Mouse (Mus musculus): ENCODE data around the gene Sfpq. TPM values are rescaled to one million over a fixed set of nuclear protein-coding genes. Genes with fewer than 3 reads are reported as not detected.

Sfpq gene
- polyA plus RNA-seq, 1 experiment from 2014 or later, result 86.8 TPM

DNA sequence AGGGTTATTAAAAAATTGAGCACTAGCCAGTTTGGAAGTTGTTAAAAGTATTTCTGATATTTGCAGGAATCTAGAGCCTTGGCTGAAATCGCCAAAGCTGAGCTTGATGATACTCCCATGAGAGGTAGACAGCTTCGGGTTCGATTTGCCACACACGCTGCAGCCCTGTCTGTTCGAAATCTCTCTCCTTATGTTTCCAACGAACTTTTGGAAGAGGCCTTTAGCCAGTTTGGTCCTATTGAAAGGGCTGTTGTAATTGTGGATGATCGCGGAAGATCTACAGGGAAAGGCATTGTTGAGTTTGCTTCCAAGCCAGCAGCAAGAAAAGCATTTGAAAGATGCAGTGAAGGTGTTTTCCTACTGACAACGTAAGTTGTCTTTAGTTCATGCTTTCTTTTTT is 2.1 kb downstream of the Sfpq start:
- Histone ChIP-seq H3K36me3 (ENCODE audit: control insufficient read depth, insufficient read depth) (peaks cover 21% of the 10 kb centered on the region), H3K9ac (replicated peaks; ENCODE audit: low read depth, low read length) (peak overlapping the region; percentile 100), H3K27ac (ENCODE audit: low read length) (no peak overlapping the region), H3K4me1 (replicated peaks; ENCODE audit: control insufficient read depth, insufficient read depth, low read length) (peaks cover 30% of the 10 kb centered on the region), H3K4me3 (replicated peaks; ENCODE audit: low read length) (peak overlapping the region; percentile 97), H3K4me2 (ENCODE audit: low read length) (peak overlapping the region; percentile 99), H3K9me3 (ENCODE audit: control insufficient read depth, low read length) (no peaks in the 10 kb centered on the region), H3K27me3 (replicated peaks; ENCODE audit: control insufficient read depth, insufficient read depth, low read length) (no peaks in the 10 kb centered on the region)
- ATAC-seq, result no peak
- 1% methylated on average over 9 of the region's 9 CpGs for WGBS

DNA sequence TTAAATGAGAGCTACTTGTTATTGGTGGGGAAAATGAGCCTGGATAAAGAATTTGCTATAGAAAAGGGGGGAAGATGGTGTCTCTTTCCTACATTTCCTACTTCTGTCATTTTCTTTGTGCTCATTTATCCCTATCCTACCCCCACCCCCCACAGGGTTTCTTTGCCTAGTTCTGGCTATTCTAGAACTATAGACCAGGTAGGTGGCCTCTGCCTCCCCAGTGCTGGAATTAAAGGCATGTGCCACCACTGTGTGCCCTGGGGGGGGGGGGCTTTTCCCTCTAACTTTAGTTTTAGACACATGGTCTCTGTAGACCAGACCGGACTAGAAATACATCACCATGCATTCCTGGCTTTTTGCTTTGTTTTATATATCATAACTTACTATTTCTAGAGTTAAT is 3.1 kb downstream of the Sfpq start:
- Histone ChIP-seq H3K27me3 (replicated peaks; ENCODE audit: control insufficient read depth, insufficient read depth, low read length) (no peaks in the 10 kb centered on the region), H3K4me3 (replicated peaks; ENCODE audit: low read length) (peak overlapping the region; percentile 97), H3K27ac (ENCODE audit: low read length) (no peak overlapping the region), H3K4me1 (replicated peaks; ENCODE audit: control insufficient read depth, insufficient read depth, low read length) (peaks cover 30% of the 10 kb centered on the region), H3K36me3 (ENCODE audit: control insufficient read depth, insufficient read depth) (peaks cover 26% of the 10 kb centered on the region), H3K9ac (replicated peaks; ENCODE audit: low read depth, low read length) (peak overlapping the region; percentile 40), H3K9me3 (ENCODE audit: control insufficient read depth, low read length) (no peaks in the 10 kb centered on the region), H3K4me2 (ENCODE audit: low read length) (peak overlapping the region; percentile 99)
- ATAC-seq, result no peak
- 49% methylated on average over 1 of the region's 1 CpGs for WGBS

DNA sequence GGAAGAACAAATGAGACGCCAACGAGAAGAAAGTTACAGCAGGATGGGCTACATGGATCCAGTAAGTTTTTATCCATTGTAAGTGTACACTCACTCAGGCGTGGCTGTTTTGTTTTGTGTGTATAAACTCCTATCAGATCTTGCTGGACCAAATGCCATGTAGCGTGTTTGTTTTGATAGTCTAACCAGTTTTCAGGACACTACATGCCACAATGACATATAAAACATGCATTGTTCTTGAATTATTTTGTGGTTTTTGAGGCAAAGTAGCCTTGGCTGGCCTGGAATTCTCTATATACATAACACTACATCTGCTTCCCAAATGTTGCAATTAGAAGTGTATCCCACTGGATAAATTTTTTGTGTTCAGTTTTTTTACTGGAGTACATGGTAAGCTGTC is 5.7 kb downstream of the Sfpq start:
- 88% methylated on average over 4 of the region's 4 CpGs for WGBS
- no peak overlapping the region for H3K4me3 ChIP-seq (replicated peaks; ENCODE audit: low read length)
- no peak overlapping the region for H3K4me2 ChIP-seq (ENCODE audit: low read length)
- H3K9me3 ChIP-seq (ENCODE audit: control insufficient read depth, low read length), result no peaks in the 10 kb centered on the region
- ATAC-seq, result no peak
- no peak overlapping the region for H3K27ac ChIP-seq (ENCODE audit: low read length)
- peaks cover 42% of the 10 kb centered on the region for H3K36me3 ChIP-seq (ENCODE audit: control insufficient read depth, insufficient read depth)
- no peak overlapping the region for H3K9ac ChIP-seq (replicated peaks; ENCODE audit: low read depth, low read length)
- peaks cover 30% of the 10 kb centered on the region for H3K4me1 ChIP-seq (replicated peaks; ENCODE audit: control insufficient read depth, insufficient read depth, low read length)
- no peaks in the 10 kb centered on the region for H3K27me3 ChIP-seq (replicated peaks; ENCODE audit: control insufficient read depth, insufficient read depth, low read length)

DNA sequence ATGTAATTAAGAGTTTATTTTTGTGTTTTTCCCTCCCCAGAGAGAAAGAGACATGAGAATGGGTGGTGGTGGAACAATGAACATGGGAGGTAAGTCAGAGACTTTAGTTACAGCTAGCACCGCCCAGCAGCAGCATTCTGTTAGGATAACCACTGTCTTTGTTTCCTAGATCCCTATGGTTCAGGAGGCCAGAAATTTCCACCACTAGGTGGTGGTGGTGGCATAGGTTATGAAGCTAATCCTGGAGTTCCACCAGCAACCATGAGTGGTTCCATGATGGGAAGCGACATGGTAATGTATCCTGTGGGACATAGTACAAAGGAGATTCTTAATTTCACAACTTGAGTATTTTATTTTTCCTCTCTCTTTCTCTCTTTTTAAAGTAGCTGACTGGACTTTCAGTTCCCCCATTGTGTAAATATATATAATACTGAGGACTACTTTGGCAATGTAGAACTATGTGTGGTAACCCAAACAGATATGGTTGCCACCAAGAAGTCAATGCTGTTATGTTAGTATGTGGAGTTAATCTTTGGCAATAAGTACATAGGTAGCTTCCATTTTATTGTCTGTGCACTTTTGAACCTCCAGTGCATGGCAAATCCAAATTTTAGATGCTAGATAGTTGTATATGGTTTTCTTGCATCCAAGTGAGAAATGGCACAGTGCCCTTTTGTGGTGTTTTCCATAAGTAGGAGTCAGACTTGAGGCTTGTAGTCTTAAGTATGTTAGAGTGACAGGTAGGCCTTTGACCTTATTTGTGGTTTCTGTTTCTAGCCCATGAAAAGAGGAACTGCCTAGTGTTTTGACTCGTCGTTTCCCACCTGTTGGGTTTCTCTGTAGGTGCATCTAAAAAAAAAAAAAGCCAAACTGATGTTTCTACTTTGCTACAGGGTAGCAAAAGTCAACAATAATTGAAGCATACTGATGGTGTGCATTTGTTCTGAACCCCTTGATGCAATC is 6.4 kb downstream of the Sfpq start:
- peaks cover 47% of the 10 kb centered on the region for H3K36me3 ChIP-seq (ENCODE audit: control insufficient read depth, insufficient read depth)
- H3K9ac ChIP-seq (replicated peaks; ENCODE audit: low read depth, low read length), result no peak overlapping the region
- H3K27me3 ChIP-seq (replicated peaks; ENCODE audit: control insufficient read depth, insufficient read depth, low read length), result no peaks in the 10 kb centered on the region
- H3K27ac ChIP-seq (ENCODE audit: low read length), result no peak overlapping the region
- no peak for ATAC-seq
- no peak overlapping the region for H3K4me2 ChIP-seq (ENCODE audit: low read length)
- H3K4me1 ChIP-seq (replicated peaks; ENCODE audit: control insufficient read depth, insufficient read depth, low read length), result peaks cover 30% of the 10 kb centered on the region
- H3K9me3 ChIP-seq (ENCODE audit: control insufficient read depth, low read length), result no peaks in the 10 kb centered on the region
- WGBS, result 71% methylated on average over 4 of the region's 4 CpGs
- no peak overlapping the region for H3K4me3 ChIP-seq (replicated peaks; ENCODE audit: low read length)

DNA sequence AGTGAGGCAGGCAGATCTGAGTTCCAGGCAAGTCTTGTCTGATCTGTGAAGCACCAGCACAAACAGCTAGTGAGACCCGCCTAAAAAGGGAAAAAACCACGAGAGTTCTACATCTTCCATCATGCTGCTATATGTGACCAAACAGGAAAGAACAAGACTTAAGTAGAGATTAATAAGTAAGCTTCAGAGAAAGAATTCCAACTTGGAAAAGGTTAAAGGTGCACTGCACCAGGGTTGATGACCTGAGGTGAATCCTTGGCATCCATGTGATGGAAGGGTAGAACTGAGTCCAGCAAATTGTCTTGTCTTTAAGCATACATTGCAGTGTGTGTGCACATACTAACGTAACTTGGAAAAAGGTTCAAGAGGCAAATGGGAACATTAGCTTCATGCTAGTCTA is 16.0 kb downstream of the Sfpq start:
- no peaks in the 10 kb centered on the region for H3K9me3 ChIP-seq (ENCODE audit: control insufficient read depth, low read length)
- H3K9ac ChIP-seq (replicated peaks; ENCODE audit: low read depth, low read length), result no peak overlapping the region
- 94% methylated on average over 3 of the region's 3 CpGs for WGBS
- H3K36me3 ChIP-seq (ENCODE audit: control insufficient read depth, insufficient read depth), result peaks cover 53% of the 10 kb centered on the region
- peaks cover 4% of the 10 kb centered on the region; the same call in 1 of the 2 replicates for H3K4me1 ChIP-seq (replicated peaks; ENCODE audit: control insufficient read depth, insufficient read depth, low read length)
- H3K4me2 ChIP-seq (ENCODE audit: low read length), result no peak overlapping the region
- ATAC-seq, result no peak
- H3K27ac ChIP-seq (ENCODE audit: low read length), result no peak overlapping the region
- no peaks in the 10 kb centered on the region for H3K27me3 ChIP-seq (replicated peaks; ENCODE audit: control insufficient read depth, insufficient read depth, low read length)
- no peak overlapping the region for H3K4me3 ChIP-seq (replicated peaks; ENCODE audit: low read length)

DNA sequence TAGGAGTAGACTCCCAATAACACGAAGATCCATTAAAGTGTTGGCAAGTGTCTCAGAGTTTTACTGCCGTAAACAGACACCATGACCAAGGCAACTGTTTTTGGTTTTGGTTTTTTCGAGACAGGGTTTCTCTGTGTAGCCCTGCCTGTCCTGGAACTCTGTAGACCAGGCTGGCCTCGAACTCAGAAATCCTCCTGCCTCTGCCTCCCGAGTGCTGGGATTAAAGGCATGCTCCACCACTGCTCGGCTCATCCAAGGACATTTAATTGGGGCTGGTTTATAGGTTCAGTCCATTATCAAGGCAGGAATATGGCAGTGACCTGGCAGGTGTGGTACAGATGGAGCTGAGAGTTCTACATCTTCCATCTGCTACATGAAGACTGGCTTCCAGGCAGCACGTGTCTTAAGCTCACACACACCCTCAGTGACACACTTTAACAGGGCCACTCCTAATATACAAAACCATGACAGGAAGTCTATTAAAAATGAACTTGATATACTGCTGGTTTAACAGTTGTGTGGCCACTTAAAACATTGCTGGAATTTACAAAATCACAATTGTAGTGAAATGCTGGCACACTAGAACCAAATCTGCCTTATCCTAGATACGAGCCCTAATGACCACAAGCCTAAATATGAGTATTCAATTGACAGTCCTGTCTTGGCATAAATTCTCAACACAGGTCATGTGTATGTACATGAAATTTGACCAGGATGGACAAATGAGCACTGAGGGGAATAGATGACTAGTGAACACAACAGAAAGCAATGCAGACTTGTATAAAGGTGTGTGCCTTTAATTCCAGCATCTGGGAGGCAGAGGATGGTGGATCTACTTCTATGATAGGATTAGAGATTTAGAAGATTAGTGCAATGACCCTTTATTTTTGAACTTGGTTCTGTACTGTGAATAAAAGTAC is 17.0 kb downstream of the Sfpq start:
- Histone ChIP-seq H3K4me3 (replicated peaks; ENCODE audit: low read length) (no peak overlapping the region), H3K9me3 (ENCODE audit: control insufficient read depth, low read length) (no peaks in the 10 kb centered on the region), H3K27me3 (replicated peaks; ENCODE audit: control insufficient read depth, insufficient read depth, low read length) (no peaks in the 10 kb centered on the region), H3K4me1 (replicated peaks; ENCODE audit: control insufficient read depth, insufficient read depth, low read length) (peaks cover 4% of the 10 kb centered on the region; the same call in 1 of the 2 replicates), H3K36me3 (ENCODE audit: control insufficient read depth, insufficient read depth) (peaks cover 46% of the 10 kb centered on the region), H3K9ac (replicated peaks; ENCODE audit: low read depth, low read length) (no peak overlapping the region), H3K4me2 (ENCODE audit: low read length) (no peak overlapping the region), H3K27ac (ENCODE audit: low read length) (no peak overlapping the region)
- 84% methylated on average over 8 of the region's 8 CpGs for WGBS
- ATAC-seq, result no peak

DNA sequence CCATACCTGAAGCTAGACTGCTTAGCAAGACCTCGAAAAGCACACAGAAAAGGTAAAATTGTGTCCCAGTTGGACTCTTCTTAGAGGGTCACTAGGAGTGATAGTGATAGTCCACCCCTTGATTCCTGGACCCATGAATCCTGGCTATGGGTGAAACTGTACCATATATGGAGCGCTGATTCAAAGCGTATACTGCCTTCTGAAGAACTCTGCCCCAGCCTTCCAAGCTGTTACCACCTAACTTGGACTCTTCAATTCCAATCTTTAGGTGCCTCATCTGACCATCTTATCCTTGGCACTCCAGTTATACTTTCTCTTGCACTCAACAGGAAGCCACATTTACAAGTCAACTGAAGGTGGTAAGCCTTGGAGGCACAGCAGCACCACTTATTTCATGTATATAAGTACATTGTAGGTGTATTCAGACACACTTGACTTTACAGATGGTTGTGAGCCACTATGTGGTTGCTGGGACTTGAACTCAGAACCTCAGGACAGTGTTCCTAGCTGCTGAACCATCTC is 17.8 kb downstream of the Sfpq start:
- Histone ChIP-seq H3K9ac (replicated peaks; ENCODE audit: low read depth, low read length) (no peak overlapping the region), H3K27ac (ENCODE audit: low read length) (no peak overlapping the region), H3K4me2 (ENCODE audit: low read length) (no peak overlapping the region), H3K4me3 (replicated peaks; ENCODE audit: low read length) (no peak overlapping the region), H3K4me1 (replicated peaks; ENCODE audit: control insufficient read depth, insufficient read depth, low read length) (0 out of 2 replicates have a peak, but pooled peaks cover 2% of the 10 kb centered on the region), H3K27me3 (replicated peaks; ENCODE audit: control insufficient read depth, insufficient read depth, low read length) (no peaks in the 10 kb centered on the region), H3K9me3 (ENCODE audit: control insufficient read depth, low read length) (no peaks in the 10 kb centered on the region), H3K36me3 (ENCODE audit: control insufficient read depth, insufficient read depth) (peaks cover 39% of the 10 kb centered on the region)
- ATAC-seq, result no peak
- WGBS, result 83% methylated on average over 3 of the region's 3 CpGs

DNA sequence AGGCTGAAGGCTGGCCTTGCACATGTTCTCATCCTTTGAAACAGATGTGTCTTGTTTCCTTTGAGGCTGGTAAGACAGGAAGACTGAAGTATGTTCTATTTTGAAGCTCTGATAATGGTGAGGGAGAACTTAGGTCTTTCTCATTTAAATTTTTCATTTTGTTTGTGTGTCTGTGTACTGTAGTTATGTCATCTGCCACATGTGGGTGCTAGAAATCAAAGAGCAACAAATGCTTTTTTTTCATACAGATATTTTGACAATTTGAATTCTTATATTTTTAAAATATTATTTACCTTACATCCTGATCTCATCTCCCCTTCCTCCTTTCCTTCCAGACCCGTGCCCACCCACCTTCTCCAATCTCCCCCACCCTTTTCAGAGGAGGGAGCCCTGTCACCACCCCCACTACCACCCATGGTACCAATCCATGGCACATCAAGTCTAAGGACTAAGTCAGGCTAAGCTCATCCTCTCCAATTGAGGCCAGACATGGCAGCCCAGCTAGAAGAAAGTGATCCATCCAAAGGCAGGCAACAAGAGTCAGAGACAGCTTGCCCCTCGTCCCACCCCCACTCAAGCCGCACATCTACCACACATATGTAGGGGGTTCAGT is 18.9 kb downstream of the Sfpq start:
- peak; percentile 45; the same call in 1 of the 2 replicates for ATAC-seq

More for the DNA sequence above, 18.9 kb downstream of the Sfpq start:
- no peak overlapping the region for H3K9ac ChIP-seq (replicated peaks; ENCODE audit: low read depth, low read length)
- WGBS, result 73% methylated on average over 3 of the region's 3 CpGs
- no peak overlapping the region for H3K4me3 ChIP-seq (replicated peaks; ENCODE audit: low read length)
- no peak overlapping the region for H3K27ac ChIP-seq (ENCODE audit: low read length)
- H3K36me3 ChIP-seq (ENCODE audit: control insufficient read depth, insufficient read depth), result peaks cover 38% of the 10 kb centered on the region
- no peaks in the 10 kb centered on the region for H3K4me1 ChIP-seq (replicated peaks; ENCODE audit: control insufficient read depth, insufficient read depth, low read length)
- no peaks in the 10 kb centered on the region for H3K27me3 ChIP-seq (replicated peaks; ENCODE audit: control insufficient read depth, insufficient read depth, low read length)
- no peaks in the 10 kb centered on the region for H3K9me3 ChIP-seq (ENCODE audit: control insufficient read depth, low read length)
- H3K4me2 ChIP-seq (ENCODE audit: low read length), result no peak overlapping the region

Measured in forebrain, embryonic 16.5 days (tissue).